Mouse (Mus musculus) left cerebral cortex, postnatal 14 days (tissue): ENCODE data around the gene Slc39a11. TPM values are rescaled to one million over a fixed set of nuclear protein-coding genes. Genes with fewer than 3 reads are reported as not detected.

ENCODE experiments used
- DNase-seq, 2 experiments: peaks; one replicate each; pipeline ENCODE4 v3.0.0; 2021 to 2022; ENCODE audit warnings: low spot score in 2 of 2, mixed read lengths in 1 of 2
- intact Hi-C: fragments of 180-260 bp; cut with DNase I; formaldehyde crosslinking; loops from one replicate; pipeline ENCODE4 v1.15.1; 2025
- total RNA-seq, 2 experiments: library from RNA; stranded (reverse); gene quantifications; 2 replicates each; pipeline ENCODE4 v1.2.3; 2021

Gene Slc39a11
- total RNA-seq, 2 experiments from 2014 or later: 13.9 to 15.3 TPM

- DNase-seq: peak; percentile 74 to 83
- intact Hi-C loops: no loop called here
Observed at GRCm38 (mm10) chr11:113565006-113565995, 84.6 kb downstream of the Slc39a11 start.

DNA sequence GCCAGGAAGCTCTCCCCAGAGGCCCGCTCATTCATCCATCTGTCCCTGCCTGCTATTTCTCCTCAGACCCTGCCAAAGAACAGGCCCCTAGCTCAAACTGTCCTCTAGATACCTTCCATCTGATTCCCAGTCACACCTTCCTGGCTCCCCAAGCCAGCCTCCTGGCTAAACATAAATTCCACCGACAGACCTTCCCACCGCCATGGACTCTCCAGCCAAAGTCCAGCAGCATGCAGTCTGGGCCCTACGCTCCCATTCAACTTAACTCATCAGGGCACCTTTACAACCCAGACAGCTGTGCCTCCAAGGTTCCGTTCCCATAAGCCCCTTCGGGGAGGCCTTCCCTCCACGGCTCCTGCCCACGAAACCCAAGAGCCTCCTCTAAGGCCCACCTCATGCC lies 87.6 kb downstream of the Slc39a11 start:
- intact Hi-C loops: loop anchor here (5.0 kb wide), 1 partner anchor 50 kb away; no protein-coding TSS in a partner anchor
- no peak for DNase-seq

DNA sequence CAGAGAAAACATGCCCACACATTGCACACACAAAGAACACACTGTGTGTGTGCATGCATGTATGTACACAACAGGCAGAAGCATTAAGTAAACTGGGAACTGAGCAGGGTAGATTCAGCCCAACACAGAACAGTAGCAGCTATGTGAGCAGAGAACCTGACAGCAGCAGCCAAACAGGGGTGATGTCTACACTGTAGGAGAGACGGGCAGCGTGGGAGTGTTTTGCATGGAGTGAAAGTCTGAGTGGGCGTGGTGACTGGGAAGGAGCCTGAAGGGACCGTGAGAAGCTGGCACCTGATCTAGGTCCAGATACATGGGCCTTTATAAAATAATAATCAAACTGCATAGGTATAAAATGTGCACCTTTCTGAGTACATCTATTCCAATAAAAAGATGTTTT lies 89.7 kb downstream of the Slc39a11 start:
- intact Hi-C loops: loop anchor here (5.0 kb wide), 1 partner anchor 48 kb away; no protein-coding TSS in a partner anchor
- peak; percentile 49 to 68 for DNase-seq

- intact Hi-C loops: no loop called here
- DNase-seq: no peak
Observed at GRCm38 (mm10) chr11:113558505-113558904, 91.4 kb downstream of the Slc39a11 start.

- no peak for DNase-seq
- intact Hi-C loops: no loop called here
Observed at GRCm38 (mm10) chr11:113556142-113556541, 93.7 kb downstream of the Slc39a11 start.

DNA sequence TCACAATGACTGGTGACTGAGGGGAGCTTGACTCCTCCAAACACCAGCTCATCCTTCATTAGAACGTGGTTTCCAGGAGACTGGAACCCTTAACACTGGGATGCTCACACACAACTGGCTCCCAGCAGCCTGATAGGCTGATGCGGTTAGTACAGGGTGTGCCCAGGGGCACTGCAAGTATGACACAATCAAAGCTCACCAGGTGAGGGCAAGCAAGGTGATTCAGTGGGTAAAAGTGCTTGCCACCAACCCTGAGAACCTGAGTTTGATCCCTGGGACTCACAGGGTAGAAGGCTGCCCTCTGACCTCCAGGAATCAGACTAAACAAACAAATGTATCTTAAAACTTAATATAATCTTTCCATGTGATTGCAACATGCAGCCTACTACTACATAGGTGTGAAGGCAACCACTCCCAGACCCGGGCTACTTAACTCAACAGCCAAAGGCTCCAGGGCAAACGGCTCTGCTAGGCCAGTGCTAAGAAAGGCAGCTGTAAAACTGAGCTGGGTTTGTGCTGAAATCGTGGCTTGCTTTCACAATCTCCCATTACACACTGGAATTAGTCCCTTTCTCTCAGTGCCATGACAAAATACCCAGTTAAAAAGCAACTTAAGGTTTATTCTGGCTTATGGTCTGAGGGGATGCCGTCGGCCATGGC lies 95.0 kb downstream of the Slc39a11 start:
- intact Hi-C loops: no loop called here
- DNase-seq: no peak

- DNase-seq: no peak
- intact Hi-C loops: no loop called here
Observed at GRCm38 (mm10) chr11:113554194-113554593, 95.7 kb downstream of the Slc39a11 start.

DNA sequence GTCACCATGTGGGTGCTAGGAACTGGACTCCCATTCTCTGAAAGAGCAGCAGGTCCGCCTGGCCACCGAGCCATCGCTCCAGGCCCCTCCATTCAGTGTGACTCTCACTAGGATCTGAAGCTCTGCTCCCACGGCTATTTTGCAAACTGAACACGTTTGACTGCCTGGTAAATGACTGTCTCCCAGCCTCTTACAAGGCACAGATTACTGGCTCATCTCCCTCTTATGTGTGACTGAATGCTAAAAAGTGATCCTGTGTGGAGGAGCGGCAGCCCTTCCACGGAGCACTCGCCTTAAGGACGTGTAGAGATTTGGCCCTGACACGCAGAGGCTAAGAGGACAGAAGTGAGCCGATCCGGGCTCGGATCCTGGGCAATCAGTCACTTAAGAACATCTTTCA lies 96.3 kb downstream of the Slc39a11 start:
- DNase-seq: peak in 1 of 2 experiments; percentile 64
- intact Hi-C loops: no loop called here

- DNase-seq: peak; percentile 41 to 61
- intact Hi-C loops: no loop called here
Observed at GRCm38 (mm10) chr11:113552539-113552938, 97.3 kb downstream of the Slc39a11 start.

- DNase-seq: no peak
- intact Hi-C loops: no loop called here
Observed at GRCm38 (mm10) chr11:113546217-113546877, 103.5 kb downstream of the Slc39a11 start.

- no peak for DNase-seq
- intact Hi-C loops: no loop called here
Observed at GRCm38 (mm10) chr11:113544017-113544640, 105.8 kb downstream of the Slc39a11 start.

GRCm38 (mm10) chr11:113541073-113541472 lies 108.8 kb downstream of the Slc39a11 start:
- intact Hi-C loops: no loop called here
- DNase-seq: no peak

DNA sequence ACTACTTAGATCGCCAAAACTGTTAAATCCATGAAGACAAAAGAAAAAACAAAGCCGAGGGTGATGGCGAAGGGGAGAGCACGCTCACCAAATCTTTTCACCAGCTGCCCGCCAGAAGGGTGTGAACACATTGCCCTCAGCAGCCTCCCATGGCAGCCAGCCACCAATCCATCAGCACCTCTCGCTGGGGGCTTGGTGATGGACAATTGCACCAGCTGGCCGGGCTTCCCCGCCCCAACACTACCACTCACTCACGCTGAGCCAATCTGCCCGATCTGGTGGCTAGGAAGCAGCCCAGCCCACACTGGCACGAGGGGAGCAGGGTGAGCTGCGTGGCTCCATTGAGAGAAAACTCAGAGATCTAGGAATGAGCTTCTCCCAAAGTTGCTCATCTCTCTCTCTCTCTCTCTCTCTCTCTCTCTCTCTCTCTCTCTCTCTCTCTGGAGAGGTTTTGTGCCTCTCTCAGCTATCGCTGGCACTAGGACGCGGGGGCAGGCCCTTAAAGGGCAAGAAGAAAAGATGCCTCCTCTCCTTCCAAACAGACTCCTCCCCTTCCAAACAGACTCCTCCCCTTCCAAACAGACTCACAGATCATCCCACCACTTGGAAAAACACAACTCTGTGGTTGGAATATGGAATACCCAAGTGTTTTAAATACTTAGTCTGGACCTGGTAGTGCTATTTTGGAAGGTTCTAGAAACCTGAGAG lies 110.2 kb downstream of the Slc39a11 start:
- peak; percentile 47 to 69 for DNase-seq
- intact Hi-C loops: no loop called here

- intact Hi-C loops: no loop called here
- no peak for DNase-seq
Observed at GRCm38 (mm10) chr11:113539079-113539478, 110.8 kb downstream of the Slc39a11 start.

DNA sequence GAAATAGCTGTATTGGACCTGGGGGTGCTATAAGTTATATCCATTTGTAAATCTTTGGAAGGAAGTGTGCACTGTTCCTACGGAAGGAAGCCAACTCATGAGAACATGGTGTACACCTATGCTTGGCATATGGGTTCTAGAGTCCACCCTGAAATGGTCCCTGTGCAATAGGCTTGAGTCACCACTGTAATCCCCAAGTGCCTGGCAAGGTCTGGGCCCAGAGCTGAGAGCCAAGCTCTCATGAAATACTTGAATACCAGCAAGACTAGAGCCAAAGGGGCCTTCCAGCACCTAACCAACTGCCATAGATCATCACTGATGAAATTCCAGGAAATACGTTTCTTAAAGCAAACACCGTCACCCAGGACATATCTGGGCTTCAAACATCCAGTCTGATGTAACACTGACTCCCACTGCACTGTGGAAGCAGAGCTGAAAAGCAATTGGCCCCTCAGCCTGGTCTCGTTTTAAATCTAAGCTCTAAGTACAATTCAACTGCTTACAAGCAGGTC lies 111.4 kb downstream of the Slc39a11 start:
- DNase-seq: no peak
- intact Hi-C loops: no loop called here

GRCm38 (mm10) chr11:113537715-113538114 lies 112.2 kb downstream of the Slc39a11 start:
- intact Hi-C loops: no loop called here
- no peak for DNase-seq

GRCm38 (mm10) chr11:113537199-113537586 lies 112.7 kb downstream of the Slc39a11 start:
- intact Hi-C loops: no loop called here
- no peak for DNase-seq

DNA sequence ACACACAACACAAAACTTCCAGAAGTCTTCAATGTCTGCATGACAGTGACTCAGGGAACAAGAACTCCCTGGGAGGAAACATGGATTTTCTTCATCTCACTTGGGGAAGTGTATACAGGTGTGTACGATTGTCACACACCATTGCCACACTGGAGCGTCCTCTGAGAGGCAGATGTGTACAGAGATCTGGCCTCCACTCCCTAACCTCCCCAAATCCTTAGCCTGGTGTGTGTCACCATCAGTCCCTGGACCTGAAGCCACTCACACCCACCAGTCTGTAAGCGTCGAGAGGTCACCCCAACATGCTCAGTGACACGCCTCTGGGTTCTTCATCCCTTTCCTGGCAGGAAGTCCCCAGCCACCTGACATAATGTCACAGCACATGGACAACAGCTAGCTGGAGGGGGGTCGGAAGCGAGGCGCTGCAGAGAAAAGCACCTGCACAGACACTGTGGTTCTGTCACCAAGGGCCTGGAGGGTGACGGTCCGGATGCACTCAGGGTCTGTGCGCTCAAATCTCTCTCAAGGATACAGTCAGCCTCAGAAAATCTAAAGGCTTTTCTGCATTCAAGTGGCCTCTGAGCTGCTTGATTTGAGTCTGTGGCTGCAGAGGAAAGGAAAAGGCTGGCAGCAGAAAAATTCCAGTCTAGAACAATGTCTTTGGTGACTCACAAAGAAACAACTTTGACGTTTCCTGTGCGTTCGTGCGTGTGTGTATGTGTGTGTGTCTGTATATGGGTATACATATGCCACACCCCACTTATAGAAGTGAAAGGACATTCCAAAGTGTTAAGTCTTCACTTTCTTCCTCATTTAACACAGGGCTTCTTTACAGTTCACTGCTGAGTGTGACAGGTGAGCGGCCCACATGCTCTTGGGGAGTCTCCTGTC lies 113.3 kb downstream of the Slc39a11 start:
- DNase-seq: no peak
- intact Hi-C loops: no loop called here
